Mouse (Mus musculus): Measurements from ENCODE around the gene Hmgn2. TPM values are rescaled to one million over a fixed set of nuclear protein-coding genes. Genes with fewer than 3 reads are reported as not detected.
"Not testable (repeated sequence)": the region's sequence is repeated elsewhere in the genome, so short reads cannot be mapped to it uniquely, and the experiment has no call there.

Hmgn2 gene
- 100 to 1,000 TPM; 473 to 485 TPM for total RNA-seq (2021)
- long read RNA-seq, experiment 1, transcript Hmgn2-203 (6 exons, 1,265 nt): major isoform, 1,013 of 1,045 reads
- long read RNA-seq, experiment 1, partial matches to known transcripts: 4 of 1,045 reads
- long read RNA-seq, experiment 1, other reads (novel, unspliced or antisense): 18 of 1,045 reads
- long read RNA-seq, experiment 2, transcript Hmgn2-203 (6 exons, 1,265 nt): major isoform, 768 of 812 reads
- long read RNA-seq, experiment 2, partial matches to known transcripts: 25 of 812 reads
- long read RNA-seq, experiment 2, other reads (novel, unspliced or antisense): 7 of 812 reads

- peak; percentile 34 to 53 for DNase-seq (ENCODE audit: low spot score in 2 of 2)
These were observed at the start of gene Hmgn2 for GRCm38 (mm10) chr4:133968150-133968921. Hmgn2 (minus strand) TSS chr4:133968650.

- no peak for DNase-seq (ENCODE audit: low spot score in 2 of 2)
These were observed 48.9 kb upstream of the Hmgn2 start for GRCm38 (mm10) chr4:134017201-134017865.

GRCm38 (mm10) chr4:134016767-134017166 is 48.3 kb upstream of the Hmgn2 start:
- DNase-seq (ENCODE audit: low spot score in 2 of 2): no peak

GRCm38 (mm10) chr4:134016208-134016607 is 47.8 kb upstream of the Hmgn2 start:
- no peak for DNase-seq (ENCODE audit: low spot score in 2 of 2)

GRCm38 (mm10) chr4:134012858-134013528 is 44.5 kb upstream of the Hmgn2 start:
- DNase-seq (ENCODE audit: low spot score in 2 of 2): no peak

- DNase-seq (ENCODE audit: low spot score in 2 of 2): no peak
These were observed 43.3 kb upstream of the Hmgn2 start for GRCm38 (mm10) chr4:134011450-134012414.

GRCm38 (mm10) chr4:134009709-134010108 is 41.3 kb upstream of the Hmgn2 start:
- DNase-seq (ENCODE audit: low spot score in 2 of 2): no peak

- no peak for DNase-seq (ENCODE audit: low spot score in 2 of 2)
These were observed 38.4 kb upstream of the Hmgn2 start for GRCm38 (mm10) chr4:134006845-134007244.

- no peak for DNase-seq (ENCODE audit: low spot score in 2 of 2)
These were observed 37.3 kb upstream of the Hmgn2 start for GRCm38 (mm10) chr4:134005581-134006358.

- DNase-seq (ENCODE audit: low spot score in 2 of 2): no peak
These were observed 34.5 kb upstream of the Hmgn2 start for GRCm38 (mm10) chr4:134002903-134003302.

GRCm38 (mm10) chr4:134002246-134002645 is 33.8 kb upstream of the Hmgn2 start:
- DNase-seq (ENCODE audit: low spot score in 2 of 2): no peak

- no peak for DNase-seq (ENCODE audit: low spot score in 2 of 2)
These were observed 33.3 kb upstream of the Hmgn2 start for GRCm38 (mm10) chr4:134001710-134002109.

GRCm38 (mm10) chr4:134000466-134001438 is 32.3 kb upstream of the Hmgn2 start, which contains the start of gene Dhdds:
Dhdds (minus strand) TSS chr4:134000918.
- peak; percentile 92 to 95 for DNase-seq (ENCODE audit: low spot score in 2 of 2)

GRCm38 (mm10) chr4:133994697-133995096 is 26.2 kb upstream of the Hmgn2 start:
- DNase-seq (ENCODE audit: low spot score in 2 of 2): no peak

GRCm38 (mm10) chr4:133991087-133991660 is 22.7 kb upstream of the Hmgn2 start:
- DNase-seq (ENCODE audit: low spot score in 2 of 2): no peak

GRCm38 (mm10) chr4:133990035-133990434 is 21.6 kb upstream of the Hmgn2 start:
- DNase-seq (ENCODE audit: low spot score in 2 of 2): no peak

GRCm38 (mm10) chr4:133988289-133988688 is 19.8 kb upstream of the Hmgn2 start:
- DNase-seq (ENCODE audit: low spot score in 2 of 2): not testable (repeated sequence)

- DNase-seq (ENCODE audit: low spot score in 2 of 2): no peak
These were observed 14.5 kb upstream of the Hmgn2 start for GRCm38 (mm10) chr4:133982936-133983335.

All from gastrocnemius, postnatal 4 days (tissue).